Mouse (Mus musculus) cerebellum, adult 2 months (tissue): ENCODE results near the gene Olfr494. TPM values are rescaled to one million over a fixed set of nuclear protein-coding genes. Genes with fewer than 3 reads are reported as not detected.

ENCODE experiments used
- DNase-seq, 2 experiments: peaks; one replicate each; pipeline ENCODE4 v3.0.0; 2021
- H3K27ac ChIP-seq: fragments of 200-500 bp; 2 replicates; pipeline ENCODE4 v1.5.1; 2012; ENCODE audit warnings: low read length, control low read depth, inconsistent platforms; ENCODE audit not compliant: insufficient read depth
- H3K27me3 ChIP-seq: fragments of 200-500 bp; 2 replicates; pipeline ENCODE4 v1.6.1; 2012; ENCODE audit warnings: inconsistent platforms, mild to moderate bottlenecking, low read length, moderate library complexity; ENCODE audit not compliant: control insufficient read depth, insufficient read depth
- H3K4me1 ChIP-seq: fragments of 200-500 bp; 2 replicates; pipeline ENCODE4 v1.6.1; 2011; ENCODE audit warnings: low read length; ENCODE audit not compliant: control insufficient read depth, insufficient read depth
- H3K4me3 ChIP-seq: fragments of 200-500 bp; replicated peaks from 2 replicates; pipeline ENCODE3; 2011; ENCODE audit warnings: mild to moderate bottlenecking, low read depth, low read length, control low read depth; ENCODE audit not compliant: insufficient read depth
- CTCF ChIP-seq: fragments of 200-500 bp; IDR thresholded peaks from 2 replicates; pipeline ENCODE4 v1.5.1; 2011; ENCODE audit warnings: low read depth, mild to moderate bottlenecking, control low read depth, low read length, moderate library complexity, borderline replicate concordance; ENCODE audit not compliant: insufficient read depth
- POLR2A ChIP-seq: fragments of 200-500 bp; IDR thresholded peaks from 2 replicates; pipeline ENCODE4 v1.6.1; 2011; ENCODE audit warnings: low read length, control low read depth, borderline replicate concordance; ENCODE audit not compliant: insufficient read depth
- WGBS: fragments of 180-500 bp; shearing (Covaris S2); methylation state at CpG from one replicate; pipeline ENCODE4 v1.1.7; 2018; 5-methylcytosine and 5-hydroxymethylcytosine counted together
- polyA plus RNA-seq: library from polyadenylated mRNA; depleted of rRNA; stranded (reverse); fragments of >200 nt; gene quantifications from 2 replicates; pipeline ENCODE4 v1.2.3, GENCODE M21; 2012; rRNA removed

Gene Olfr494
- polyA plus RNA-seq, result not detected in 2 replicates

DNA sequence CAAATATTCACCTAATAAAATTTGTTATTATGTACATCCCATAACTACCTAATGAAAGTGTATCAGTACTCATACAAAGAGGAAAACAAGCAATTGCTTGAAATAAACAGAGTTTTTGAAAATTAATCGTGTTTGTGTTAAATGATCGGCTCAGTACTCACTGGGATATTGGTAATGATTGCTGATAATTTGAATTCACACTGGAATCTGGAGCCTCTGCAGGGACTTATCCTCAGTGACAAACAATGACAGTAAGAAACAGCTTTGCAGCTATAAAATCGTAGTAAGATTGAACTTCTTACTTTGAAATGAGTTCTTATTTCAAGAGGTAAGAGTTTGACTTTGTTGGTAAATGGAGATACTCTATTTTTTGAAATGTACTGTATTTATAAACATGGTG is at the start of gene Olfr494:
Olfr494 (plus strand) TSS at position 301 of the 400 bp plus-strand sequence.
- Histone ChIP-seq H3K27me3 (no peaks in the 10 kb centered on the region), H3K27ac (no peak within 1 kb of the TSS), H3K4me1 (no peaks in the 10 kb centered on the region), H3K4me3 (no peak within 1 kb of the TSS)
- no peak for DNase-seq
- WGBS, result 80% methylated on average over 3 of the region's 3 CpGs
- TF ChIP-seq POLR2A (no peak), CTCF (no peak)

DNA sequence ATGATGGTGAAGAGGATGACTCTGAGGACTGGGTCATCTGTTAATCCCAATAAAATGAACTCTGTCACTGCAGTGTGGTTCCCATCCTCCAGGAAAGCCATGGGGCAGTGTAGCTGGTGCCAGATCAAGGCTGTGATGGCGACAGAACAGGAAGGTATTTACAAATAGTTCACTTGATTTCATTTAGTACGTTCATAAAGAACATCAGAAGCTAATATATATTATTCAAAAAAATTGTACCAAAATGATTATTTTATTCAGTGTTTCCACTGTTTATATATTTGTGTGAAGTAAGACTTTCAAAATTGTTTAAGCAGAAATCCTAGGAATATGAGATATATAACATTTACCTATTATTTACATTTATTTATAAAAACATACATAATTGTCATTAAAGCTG is 41.6 kb upstream of the Olfr494 start, which contains the start of gene Olfr492:
Olfr492 (minus strand) TSS at position 101 of the 400 bp plus-strand sequence.
- H3K4me1 ChIP-seq, result no peaks in the 10 kb centered on the region
- H3K27ac ChIP-seq, result no peak within 1 kb of the TSS
- H3K27me3 ChIP-seq, result no peaks in the 10 kb centered on the region
- WGBS, result 78% methylated on average over 2 of the region's 2 CpGs
- no peak within 1 kb of the TSS for H3K4me3 ChIP-seq
- no peak for DNase-seq
- TF ChIP-seq CTCF (no peak), POLR2A (no peak)

DNA sequence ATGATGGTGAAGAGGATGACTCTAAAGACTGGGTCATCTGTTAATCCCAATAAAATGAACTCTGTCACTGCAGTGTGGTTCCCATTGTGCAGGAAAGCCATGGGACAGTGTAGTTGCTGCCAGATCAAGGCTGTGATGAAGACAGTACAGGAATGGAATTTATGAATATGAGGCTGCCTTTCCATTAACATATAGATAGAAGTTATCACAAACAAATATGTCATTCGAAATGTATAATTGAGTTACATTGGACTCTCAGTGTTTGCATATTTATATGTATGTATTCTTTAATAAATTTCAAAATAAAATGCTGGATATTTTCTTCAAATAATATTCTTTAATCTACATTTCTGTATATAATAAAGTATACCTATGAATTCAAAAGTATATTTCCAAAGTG is 18.3 kb upstream of the Olfr494 start, which contains the start of gene Olfr493:
Olfr493 (minus strand) TSS at position 101 of the 400 bp plus-strand sequence.
- no peak for DNase-seq
- Histone ChIP-seq H3K4me1 (no peaks in the 10 kb centered on the region), H3K27ac (no peak within 1 kb of the TSS), H3K27me3 (no peaks in the 10 kb centered on the region), H3K4me3 (no peak within 1 kb of the TSS)
- 56% methylated on average over 1 of the region's 1 CpGs for WGBS
- TF ChIP-seq CTCF (no peak), POLR2A (no peak)

DNA sequence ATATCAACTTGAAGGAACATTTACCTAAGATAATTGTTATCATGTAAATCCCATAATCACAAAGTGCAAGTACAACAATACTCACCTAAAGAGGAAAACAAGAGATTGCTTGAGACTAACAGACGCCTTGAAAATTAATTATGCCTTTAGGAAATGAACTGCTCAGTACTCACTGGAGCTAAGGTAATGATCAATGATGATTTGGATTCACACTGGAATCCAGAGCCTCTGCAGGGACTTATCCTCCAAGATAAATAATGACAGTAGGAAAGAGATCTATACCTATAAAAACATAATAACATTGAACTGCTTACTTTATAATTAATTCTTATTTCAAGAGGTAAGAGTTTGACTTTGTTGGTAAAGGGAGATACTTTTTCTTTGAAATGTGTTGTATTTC is 27.7 kb downstream of the Olfr494 start, which contains the start of gene Olfr495:
Olfr495 (plus strand) TSS at position 301 of the 400 bp plus-strand sequence.
- TF ChIP-seq POLR2A, result no peak
- no peak for TF ChIP-seq CTCF
- Histone ChIP-seq H3K27ac (no peak within 1 kb of the TSS), H3K27me3 (no peaks in the 10 kb centered on the region), H3K4me3 (no peak within 1 kb of the TSS), H3K4me1 (no peaks in the 10 kb centered on the region)
- DNase-seq, result no peak
- 54% methylated on average over 1 of the region's 1 CpGs for WGBS

Other genes starting within 250 kb of the Olfr494 start
- gene Olfr484, start 237.9 kb upstream of the Olfr494 start, polyA plus RNA-seq, result not detected in 2 replicates
- gene Olfr485, start 205.5 kb upstream of the Olfr494 start, polyA plus RNA-seq, result not detected in 2 replicates
- not detected in 2 replicates for gene Olfr486, start 192.6 kb upstream of the Olfr494 start, polyA plus RNA-seq
- not detected in 2 replicates for gene Olfr487, start 150.7 kb upstream of the Olfr494 start, polyA plus RNA-seq
- not detected in 2 replicates for gene Olfr488, start 107.0 kb upstream of the Olfr494 start, polyA plus RNA-seq
- not detected in 2 replicates for gene Olfr490, start 76.4 kb upstream of the Olfr494 start, polyA plus RNA-seq
- not detected in 2 replicates for gene Olfr491, start 51.9 kb upstream of the Olfr494 start, polyA plus RNA-seq
- not detected in 2 replicates for gene Olfr492, start 41.7 kb upstream of the Olfr494 start, polyA plus RNA-seq
- gene Olfr493, start 18.4 kb upstream of the Olfr494 start, polyA plus RNA-seq, result not detected in 2 replicates
- not detected in 2 replicates for gene Olfr495, start 27.8 kb downstream of the Olfr494 start, polyA plus RNA-seq
- not detected in 2 replicates for gene Olfr497, start 55.1 kb downstream of the Olfr494 start, polyA plus RNA-seq
- not detected in 2 replicates for gene Olfr498, start 100.0 kb downstream of the Olfr494 start, polyA plus RNA-seq
- not detected in 2 replicates for gene Olfr502, start 159.7 kb downstream of the Olfr494 start, polyA plus RNA-seq
- not detected in 2 replicates for gene Olfr503, start 179.2 kb downstream of the Olfr494 start, polyA plus RNA-seq
- not detected in 2 replicates for gene Olfr504, start 200.5 kb downstream of the Olfr494 start, polyA plus RNA-seq
- gene Olfr506, start 245.5 kb downstream of the Olfr494 start, polyA plus RNA-seq, result not detected in 2 replicates